Mouse (Mus musculus): ENCODE results near the gene Ppfibp2.

The Ppfibp2 gene

DNA sequence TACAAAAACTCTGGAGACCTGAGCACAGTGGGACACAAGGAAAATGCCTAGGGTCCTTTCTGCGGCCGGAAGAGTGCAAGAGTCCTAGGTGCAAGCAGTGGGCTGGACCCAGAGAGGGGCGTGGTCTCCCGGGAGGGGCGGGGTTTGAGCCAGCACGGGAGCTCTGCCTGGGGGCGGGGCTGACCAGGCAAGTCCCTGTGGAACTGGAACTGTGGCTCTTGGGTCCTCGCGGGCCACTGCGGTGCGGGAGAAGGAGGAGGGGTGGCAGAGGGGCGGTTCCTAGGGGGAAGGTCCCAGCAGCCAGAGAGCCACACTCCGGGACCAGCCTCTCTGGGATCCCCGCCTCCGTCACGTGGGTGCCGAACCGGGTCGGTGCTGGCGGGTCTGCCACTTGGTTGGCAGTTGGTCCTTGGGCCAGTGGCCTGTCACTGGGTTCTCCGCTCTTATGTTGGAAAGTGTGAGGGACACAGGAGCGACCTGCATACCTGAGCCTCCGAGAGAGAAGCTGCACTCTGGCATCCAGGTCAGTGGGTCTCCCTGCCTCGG lies at the start of gene Ppfibp2:
Gene Ppfibp2, plus strand, starts transcription at position 351 of the 546 bp plus-strand sequence.
- peak; percentile 98 for DNase-seq

DNA sequence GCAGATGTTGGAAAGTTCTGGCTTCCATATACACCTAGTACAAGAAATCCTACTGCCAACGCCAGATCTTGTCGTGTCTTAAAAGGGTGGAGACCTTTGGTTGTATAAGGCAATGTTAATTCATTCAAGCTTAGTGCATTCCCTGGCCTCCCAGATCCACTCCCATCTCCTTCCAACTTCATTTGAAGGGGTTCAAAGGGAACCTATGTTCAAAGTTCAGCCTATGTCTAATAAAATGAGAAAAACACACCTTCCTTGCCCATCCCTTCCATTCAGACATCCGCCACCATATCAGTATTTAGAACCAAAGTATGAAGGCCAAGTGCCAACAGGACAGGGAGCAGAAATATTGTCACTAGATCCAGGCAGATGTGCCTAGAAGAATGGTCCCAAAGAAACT lies 47.1 kb upstream of the Ppfibp2 start:
- no peak for DNase-seq

DNA sequence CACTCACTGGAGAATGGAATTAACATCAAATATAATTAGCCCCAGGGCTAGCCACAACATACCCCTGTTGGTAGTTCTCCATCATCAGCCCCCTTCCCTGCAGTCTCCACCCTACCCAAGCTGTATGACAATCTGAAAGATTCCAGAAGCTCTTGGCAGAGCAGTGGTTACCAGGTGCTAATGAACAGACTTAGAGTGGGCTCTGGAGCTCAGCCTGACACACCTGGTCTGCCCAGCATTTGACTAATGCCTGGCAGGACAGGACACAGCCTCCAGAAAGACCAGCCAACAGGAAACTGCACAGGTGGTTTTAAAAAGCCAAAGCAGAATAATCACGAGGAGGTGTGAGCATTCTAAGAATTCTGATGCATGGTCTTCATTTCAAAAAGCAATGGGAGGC lies 41.5 kb upstream of the Ppfibp2 start:
- DNase-seq: no peak

- peak; percentile 32 for DNase-seq
Observed at GRCm38 (mm10) chr7:107555906-107556305, 39.1 kb upstream of the Ppfibp2 start.

DNA sequence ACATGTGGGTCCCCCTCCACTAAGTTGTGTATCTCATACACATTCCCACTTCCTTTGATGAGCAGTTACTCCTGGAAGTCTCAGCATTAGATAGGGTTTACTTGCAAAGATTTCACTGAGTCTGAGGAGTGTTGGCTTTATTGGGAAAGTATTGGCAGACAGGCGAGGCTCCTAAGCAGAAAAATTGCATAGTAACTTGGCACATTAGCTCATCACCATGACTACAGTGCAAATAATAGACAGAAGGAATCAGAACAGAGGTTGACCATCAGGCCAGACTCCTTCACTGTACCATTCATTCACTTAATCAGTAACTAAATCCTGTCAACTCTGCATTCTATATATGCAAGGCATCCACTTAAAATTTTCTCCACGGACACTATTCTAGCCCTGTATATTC lies 34.3 kb upstream of the Ppfibp2 start:
- DNase-seq: no peak

DNA sequence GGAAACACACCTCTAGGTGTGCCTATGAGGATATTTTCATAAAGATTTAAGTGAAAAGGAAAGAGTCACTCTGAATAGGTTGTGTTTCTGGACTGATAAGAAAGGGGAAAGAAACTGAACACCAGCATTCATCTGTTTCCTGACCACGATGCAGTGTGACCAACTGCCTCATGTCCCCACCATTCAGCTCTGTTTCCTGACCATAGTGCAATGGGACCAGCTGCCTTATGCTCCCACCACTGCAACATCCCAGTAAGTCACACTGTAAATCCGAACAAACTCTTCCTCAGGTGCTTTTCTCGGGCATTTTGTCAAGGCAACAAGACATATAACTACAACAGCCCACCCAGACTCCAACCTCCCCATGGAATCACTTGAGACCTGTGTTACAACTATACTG lies 33.4 kb upstream of the Ppfibp2 start:
- no peak for DNase-seq

- no peak for DNase-seq
Observed at GRCm38 (mm10) chr7:107563727-107564126, 31.3 kb upstream of the Ppfibp2 start.

GRCm38 (mm10) chr7:107567261-107567671 lies 27.7 kb upstream of the Ppfibp2 start, which contains the start of gene Olfml1:
Gene Olfml1, plus strand, starts transcription at chr7:107567446.
- DNase-seq: peak; percentile 65

- DNase-seq: no peak
Observed at GRCm38 (mm10) chr7:107567674-107568073, 27.3 kb upstream of the Ppfibp2 start.

- DNase-seq: peak; percentile 7
Observed at GRCm38 (mm10) chr7:107568971-107569370, 26.0 kb upstream of the Ppfibp2 start.

GRCm38 (mm10) chr7:107573856-107574255 lies 21.2 kb upstream of the Ppfibp2 start:
- DNase-seq: no peak

DNA sequence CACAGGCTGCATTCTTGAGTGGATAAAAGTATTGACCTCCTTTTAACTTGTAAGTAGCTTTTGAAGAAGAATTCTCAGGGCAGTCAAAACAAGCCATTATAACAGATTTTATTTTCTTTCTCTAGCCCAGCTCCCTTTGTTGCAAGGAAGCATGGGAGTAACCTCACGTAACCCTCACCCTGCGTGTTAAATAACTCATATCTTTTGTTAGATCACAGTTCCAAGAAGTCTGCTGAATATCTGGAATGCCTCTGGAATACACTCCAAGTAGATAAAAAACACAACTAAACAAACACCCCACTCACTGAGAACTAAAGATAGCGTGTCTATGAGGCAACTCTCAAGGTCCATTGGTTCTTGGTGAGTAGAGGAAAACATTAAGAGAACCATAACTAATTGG lies 20.7 kb upstream of the Ppfibp2 start:
- DNase-seq: peak; percentile 28

DNA sequence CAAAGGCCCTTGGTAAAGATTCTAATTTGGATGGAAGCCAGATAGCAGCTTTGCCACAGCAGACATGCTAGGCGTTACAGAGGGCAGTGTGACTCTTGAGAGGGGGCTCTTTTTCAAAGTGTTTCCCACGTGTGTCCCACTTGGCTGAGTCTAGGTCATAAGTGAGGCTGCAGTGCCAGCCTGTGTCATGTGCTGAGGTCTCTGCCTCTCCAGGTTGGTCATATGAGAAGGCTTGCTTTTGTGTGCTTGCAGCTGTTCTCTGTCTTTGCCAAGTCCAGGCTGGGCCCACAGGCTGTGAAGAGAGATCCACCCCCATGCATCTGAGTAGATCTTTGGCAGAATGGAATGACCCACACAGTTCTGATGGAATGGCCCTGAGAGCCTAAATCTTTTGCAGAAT lies 2.4 kb upstream of the Ppfibp2 start:
- DNase-seq: no peak

DNA sequence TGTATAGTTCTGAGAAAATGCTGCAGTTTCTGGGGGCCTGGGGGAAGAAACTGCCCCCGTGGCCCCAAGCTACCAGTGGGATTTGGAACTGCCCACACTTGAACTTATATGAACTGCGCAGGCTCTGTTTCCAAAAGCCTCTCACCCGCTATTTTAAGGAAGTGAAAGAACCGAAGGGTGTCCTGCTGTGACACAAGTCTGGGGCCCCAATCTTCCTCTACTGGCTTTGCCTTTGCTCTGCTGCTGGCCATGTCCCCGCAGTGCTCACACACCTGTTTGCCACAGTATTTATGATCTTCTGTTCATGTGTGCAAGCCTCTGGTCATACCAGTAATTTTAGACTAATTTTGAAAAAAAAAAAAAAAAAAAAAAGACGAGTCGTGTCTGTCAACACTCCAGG lies 1.1 kb upstream of the Ppfibp2 start:
- DNase-seq: no peak

DNA sequence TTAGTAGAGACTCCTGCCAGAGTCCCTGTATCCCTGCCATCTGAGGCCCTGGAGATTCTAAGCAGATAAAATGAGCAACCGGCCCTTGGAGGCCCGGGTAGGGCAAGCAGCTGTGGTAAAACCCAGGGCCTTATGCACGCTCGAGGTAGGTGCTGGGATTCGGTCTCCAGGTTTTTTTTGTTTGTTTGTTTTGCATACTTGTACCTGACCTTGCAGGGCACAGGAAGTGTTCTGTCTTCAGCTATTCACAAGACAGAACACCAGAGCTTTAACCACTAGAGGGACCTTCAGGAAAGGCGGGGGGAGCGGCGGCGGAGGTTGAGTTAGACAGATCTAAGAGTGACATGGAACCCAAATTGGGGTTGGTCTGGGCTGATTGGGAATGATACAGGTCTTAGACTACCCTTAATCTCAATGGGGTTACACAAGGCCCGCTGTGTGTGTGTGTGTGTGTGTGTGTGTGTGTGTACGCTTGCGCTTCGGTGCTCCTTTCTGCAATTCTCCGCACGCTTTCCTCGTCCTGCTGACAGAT lies 616 bp upstream of the Ppfibp2 start:
- peak; percentile 82 for DNase-seq

DNA sequence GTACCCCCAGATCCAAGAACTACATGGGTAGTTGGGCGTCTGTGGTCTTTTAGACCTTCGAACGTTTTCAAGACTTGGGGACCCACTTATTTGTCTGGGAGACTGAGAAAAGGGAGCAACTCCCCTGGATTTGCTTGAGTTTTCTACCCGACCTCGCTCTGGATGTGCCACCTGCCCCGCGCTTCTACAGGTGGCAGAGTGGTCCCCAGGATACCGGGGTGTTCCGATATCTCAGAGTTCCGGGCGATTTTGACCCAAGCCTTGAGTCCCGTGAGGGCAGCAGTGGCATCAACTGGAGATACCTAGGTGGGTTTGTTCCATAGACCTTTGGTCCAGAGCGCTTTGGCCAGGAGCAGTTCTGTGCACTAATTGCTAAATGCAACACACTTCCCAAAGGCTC lies 419 bp downstream of the Ppfibp2 start:
- DNase-seq: peak; percentile 40

GRCm38 (mm10) chr7:107596753-107597152 lies 1.7 kb downstream of the Ppfibp2 start:
- DNase-seq: peak; percentile 49

DNA sequence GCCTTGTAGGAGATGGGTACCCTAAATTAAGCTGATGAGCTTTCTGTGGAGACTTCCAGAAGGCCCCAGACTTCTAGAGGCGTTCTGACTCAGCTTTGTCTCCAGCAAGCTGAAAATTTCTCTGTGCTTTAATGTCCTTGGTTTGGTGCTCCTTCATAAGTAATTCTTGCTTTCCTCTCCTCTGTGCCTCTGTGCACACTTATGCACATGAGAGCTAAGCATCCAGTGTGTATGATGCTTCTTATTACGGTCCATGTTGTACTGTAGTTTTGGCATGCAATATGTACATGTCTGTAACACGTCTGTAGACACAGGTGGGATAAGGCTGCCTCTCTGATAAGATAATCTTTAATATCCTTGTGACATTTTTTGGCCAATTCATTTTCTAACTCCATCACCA lies 2.9 kb downstream of the Ppfibp2 start:
- no peak for DNase-seq

GRCm38 (mm10) chr7:107600651-107601050 lies 5.6 kb downstream of the Ppfibp2 start:
- DNase-seq: peak; percentile 81

DNA sequence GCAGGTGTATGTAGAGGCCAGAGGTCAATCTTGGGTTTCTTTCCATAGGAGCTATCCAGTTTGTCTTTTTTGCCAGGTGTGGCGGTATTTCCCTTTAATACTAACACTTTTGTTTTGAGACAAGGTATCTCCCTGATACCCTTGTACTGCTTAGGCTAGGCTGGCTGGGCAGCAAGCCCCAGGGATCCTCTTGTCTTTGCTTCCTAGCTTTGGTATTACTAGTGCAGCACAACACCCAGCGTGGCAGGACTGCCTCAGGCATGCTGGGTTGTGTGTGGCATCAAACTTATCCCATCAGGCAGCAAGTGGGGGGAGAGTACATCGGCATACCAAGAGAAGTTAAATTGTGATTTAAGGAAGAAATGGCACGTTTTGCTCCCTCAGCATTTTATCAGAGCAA lies 7.5 kb downstream of the Ppfibp2 start:
- peak; percentile 37 for DNase-seq

DNA sequence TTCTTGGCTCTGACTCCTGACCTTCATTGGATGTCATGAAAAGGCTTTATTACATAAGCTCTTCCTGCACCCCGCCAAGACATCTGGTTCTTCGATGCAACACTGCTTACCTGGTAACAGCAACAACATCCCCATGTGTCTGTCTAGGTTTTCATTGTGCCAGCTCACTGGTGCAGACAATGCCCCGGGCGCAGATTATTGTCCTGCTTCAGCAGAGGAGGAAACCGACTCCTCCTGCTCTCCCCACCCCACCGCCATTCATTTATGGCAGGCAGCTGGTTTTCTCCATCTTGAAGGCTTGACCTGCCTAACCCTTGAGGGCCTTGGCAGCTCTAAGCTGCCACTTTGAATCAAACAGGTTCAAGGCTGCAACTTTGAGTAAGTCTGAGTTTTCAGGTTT lies 7.9 kb downstream of the Ppfibp2 start:
- DNase-seq: no peak

GRCm38 (mm10) chr7:107607766-107608165 lies 12.8 kb downstream of the Ppfibp2 start:
- DNase-seq: no peak

DNA sequence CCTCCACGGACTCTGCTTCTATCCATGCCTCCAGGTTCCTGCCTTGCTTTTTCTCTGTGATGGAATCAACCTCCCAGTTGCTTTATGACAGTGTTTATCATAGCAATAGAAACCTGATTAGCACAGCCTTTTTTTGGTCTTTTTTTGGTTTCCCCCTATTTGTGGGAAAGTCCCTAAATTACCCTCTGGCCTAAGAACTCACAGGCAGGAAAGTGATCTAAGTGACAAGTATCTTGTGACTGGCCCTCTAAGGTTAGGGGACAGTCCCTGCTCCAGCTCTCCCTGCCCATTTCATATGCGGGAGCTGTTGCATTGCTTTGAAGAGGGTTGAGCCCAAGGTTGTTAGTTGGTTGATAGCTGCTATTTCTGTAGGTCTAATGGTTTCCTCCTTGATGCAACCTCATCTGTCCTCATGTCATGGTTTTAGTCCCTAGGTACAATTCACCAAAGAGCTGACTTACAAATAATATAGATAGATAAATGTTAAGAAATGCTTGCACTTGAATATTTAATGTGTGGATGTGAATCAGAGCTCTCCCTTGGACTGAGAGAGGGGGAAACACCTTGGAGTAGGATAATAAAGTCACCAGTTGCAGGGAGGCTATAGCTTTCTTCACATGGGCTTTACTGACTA lies 14.7 kb downstream of the Ppfibp2 start:
- no peak for DNase-seq

DNA sequence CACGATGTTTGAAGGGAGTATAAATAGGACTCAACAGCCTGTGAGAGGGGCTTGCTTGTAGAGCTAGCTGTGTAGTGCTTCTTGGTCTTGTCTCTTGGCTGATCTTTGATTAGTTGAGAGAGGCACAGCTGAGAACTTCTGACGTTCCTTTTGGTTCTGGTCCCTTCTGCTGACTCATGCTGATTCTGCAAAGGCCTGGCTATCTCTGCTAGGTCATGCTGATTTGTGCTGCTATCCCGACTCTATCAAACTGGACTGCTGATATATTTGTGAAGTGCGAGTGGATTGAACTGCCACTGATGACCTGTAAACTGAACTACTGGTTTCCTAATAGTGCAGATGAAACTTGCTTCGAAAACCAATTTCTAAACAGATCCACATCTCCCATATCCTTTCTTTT lies 15.9 kb downstream of the Ppfibp2 start:
- no peak for DNase-seq
